Mouse (Mus musculus) embryonic stem cell, embryonic (primary cell): Measurements from ENCODE around the gene Pcolce.

Experiments
- CTCF ChIA-PET, 4 experiments: fragments of 300-600 bp in 2 of 4; fragments of 350-600 bp in 2 of 4; sonication (Branson Sonifier 250); formaldehyde crosslinking; loops; one replicate each; lab custom pipeline; 2022; ENCODE audit warnings: inconsistent platforms in 2 of 4; lab: Charles Lee
- POLR2A ChIA-PET, 4 experiments: fragments of 300-600 bp in 2 of 4; fragments of 350-600 bp in 2 of 4; sonication (Branson Sonifier 250); formaldehyde crosslinking; loops; one replicate each; lab custom pipeline; 2022; ENCODE audit warnings: antibody characterized with exemption in 4 of 4, inconsistent platforms in 1 of 4; lab: Charles Lee

The Pcolce gene

DNA sequence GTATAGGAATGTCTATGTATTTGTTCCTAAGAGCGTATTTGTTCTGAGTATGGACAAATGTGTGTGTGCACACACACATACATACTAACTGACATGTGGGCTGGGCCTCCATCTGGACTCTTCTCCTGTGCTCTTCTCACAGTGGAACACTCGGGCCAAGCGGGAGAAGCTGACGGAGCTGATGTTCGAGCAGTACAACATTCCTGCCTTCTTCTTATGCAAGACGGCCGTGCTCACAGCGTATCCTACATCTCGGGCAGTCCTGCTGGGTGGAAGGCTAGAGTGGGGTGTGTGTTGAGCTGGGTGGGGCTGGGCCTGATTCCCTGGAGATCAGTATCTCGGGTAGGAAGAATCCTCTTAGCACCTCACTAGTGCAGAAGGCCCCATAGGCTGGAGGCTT lies 50.6 kb downstream of the Pcolce start:
- ChIA-PET POLR2A (no interaction called here), CTCF (interaction anchor here in 1 of 4 experiments (0.5 kb wide), 1 partner anchor 459 kb away, joined by 3 read pairs; no protein-coding TSS in a partner anchor)

DNA sequence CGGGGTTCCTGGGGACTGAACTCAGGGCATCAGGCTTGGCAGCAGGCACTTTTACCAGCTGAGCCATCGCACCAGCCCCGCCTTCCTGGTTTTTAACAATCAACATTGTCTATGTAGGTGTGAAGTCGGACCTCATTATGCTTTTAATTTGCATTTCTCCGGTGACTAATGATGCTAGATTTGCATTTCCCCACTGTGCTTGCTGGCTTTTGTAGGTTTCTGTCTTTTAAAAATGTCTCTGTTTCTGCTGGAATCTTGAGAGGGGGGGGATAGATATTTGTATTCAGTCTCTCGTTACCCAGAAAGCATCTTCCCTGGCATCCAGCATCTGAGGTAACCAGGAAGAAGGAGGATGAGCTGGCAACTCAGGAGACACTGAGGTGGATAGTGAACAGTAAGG lies 52.0 kb downstream of the Pcolce start:
- CTCF ChIA-PET: interaction anchor here in 1 of 4 experiments (0.7 kb wide), 1 partner anchor 49 kb away, joined by 6 read pairs; no protein-coding TSS in a partner anchor

More for the DNA sequence above, 52.0 kb downstream of the Pcolce start:
- POLR2A ChIA-PET: no interaction called here
